Mouse (Mus musculus): ENCODE data around the gene Pip5k1a. TPM values are rescaled to one million over a fixed set of nuclear protein-coding genes. Genes with fewer than 3 reads are reported as not detected.

The Pip5k1a gene
- total RNA-seq, 2 experiments from 2014 or later = 26.4 to 74.3 TPM

GRCm38 (mm10) chr3:95013699-95014427 lies 92.9 kb downstream of the Pip5k1a start:
- ATAC-seq (replicated peaks; ENCODE audit: low FRiP score, poor library complexity, severe bottlenecking) = no peak

- ATAC-seq (replicated peaks; ENCODE audit: low FRiP score, poor library complexity, severe bottlenecking) = no peak
These were observed 93.7 kb downstream of the Pip5k1a start for GRCm38 (mm10) chr3:95012982-95013381.

- ATAC-seq (replicated peaks; ENCODE audit: low FRiP score, poor library complexity, severe bottlenecking) = no peak
These were observed 96.3 kb downstream of the Pip5k1a start for GRCm38 (mm10) chr3:95010396-95010795.

Other genes with a start within 250 kb of the Pip5k1a start
- gene Psmb4, start 220.0 kb downstream of the Pip5k1a start, total RNA-seq (2015; ENCODE audit: low replicate concordance) = 171 and 185 TPM in 2 replicates
- 25.2 and 96.7 TPM in 2 replicates for gene Psmb4, start 220.0 kb downstream of the Pip5k1a start, total RNA-seq (2017; ENCODE audit: low replicate concordance)
- gene Selenbp1, start 173.9 kb downstream of the Pip5k1a start, total RNA-seq (2015; ENCODE audit: low replicate concordance) = 31.7 and 38.1 TPM in 2 replicates
- gene Selenbp1, start 173.9 kb downstream of the Pip5k1a start, total RNA-seq (2017; ENCODE audit: low replicate concordance) = 31.1 and 34.5 TPM in 2 replicates
- gene Rfx5, start 152.9 kb downstream of the Pip5k1a start, total RNA-seq (2015; ENCODE audit: low replicate concordance) = 4.3 and 6.7 TPM in 2 replicates
- 1.4 and 2.3 TPM in 2 replicates for gene Rfx5, start 152.9 kb downstream of the Pip5k1a start, total RNA-seq (2017; ENCODE audit: low replicate concordance)
- 12.2 and 26.7 TPM in 2 replicates for gene Pi4kb, start 132.2 kb downstream of the Pip5k1a start, total RNA-seq (2015; ENCODE audit: low replicate concordance)
- 9.5 and 26.1 TPM in 2 replicates for gene Pi4kb, start 132.2 kb downstream of the Pip5k1a start, total RNA-seq (2017; ENCODE audit: low replicate concordance)
- 7.9 and 26.0 TPM in 2 replicates for gene Zfp687, start 91.5 kb downstream of the Pip5k1a start, total RNA-seq (2015; ENCODE audit: low replicate concordance)
- gene Zfp687, start 91.5 kb downstream of the Pip5k1a start, total RNA-seq (2017; ENCODE audit: low replicate concordance) = 6.6 and 8.1 TPM in 2 replicates
- gene Psmd4, start 64.3 kb downstream of the Pip5k1a start, total RNA-seq (2015; ENCODE audit: low replicate concordance) = 79.6 and 112 TPM in 2 replicates
- gene Psmd4, start 64.3 kb downstream of the Pip5k1a start, total RNA-seq (2017; ENCODE audit: low replicate concordance) = 111 and 160 TPM in 2 replicates
- gene Vps72, start 4.1 kb upstream of the Pip5k1a start, total RNA-seq (2015; ENCODE audit: low replicate concordance) = 11.5 and 13.4 TPM in 2 replicates
- gene Vps72, start 4.1 kb upstream of the Pip5k1a start, total RNA-seq (2017; ENCODE audit: low replicate concordance) = 38.0 and 48.7 TPM in 2 replicates
- not detected in 2 replicates for gene Tmod4, start 17.5 kb upstream of the Pip5k1a start, total RNA-seq (2015; ENCODE audit: low replicate concordance)
- gene Tmod4, start 17.5 kb upstream of the Pip5k1a start, total RNA-seq (2017; ENCODE audit: low replicate concordance) = not detected in 2 replicates
- 35.0 and 41.1 TPM in 2 replicates for gene Scnm1, start 27.1 kb upstream of the Pip5k1a start, total RNA-seq (2015; ENCODE audit: low replicate concordance)
- gene Scnm1, start 27.1 kb upstream of the Pip5k1a start, total RNA-seq (2017; ENCODE audit: low replicate concordance) = 34.9 and 43.6 TPM in 2 replicates
- gene Lysmd1, start 27.2 kb upstream of the Pip5k1a start, total RNA-seq (2015; ENCODE audit: low replicate concordance) = 4.6 and 8.3 TPM in 2 replicates
- gene Lysmd1, start 27.2 kb upstream of the Pip5k1a start, total RNA-seq (2017; ENCODE audit: low replicate concordance) = 7.0 and 8.1 TPM in 2 replicates
- gene Tnfaip8l2, start 35.4 kb upstream of the Pip5k1a start, total RNA-seq (2015; ENCODE audit: low replicate concordance) = 7.5 and 18.0 TPM in 2 replicates
- 4.4 and 8.6 TPM in 2 replicates for gene Tnfaip8l2, start 35.4 kb upstream of the Pip5k1a start, total RNA-seq (2017; ENCODE audit: low replicate concordance)
- not detected in 2 replicates for gene Sema6c, start 53.5 kb upstream of the Pip5k1a start, total RNA-seq (2015; ENCODE audit: low replicate concordance)
- gene Sema6c, start 53.5 kb upstream of the Pip5k1a start, total RNA-seq (2017; ENCODE audit: low replicate concordance) = not detected in 2 replicates
- gene Gabpb2, start 111.0 kb upstream of the Pip5k1a start, total RNA-seq (2015; ENCODE audit: low replicate concordance) = 98.9 and 104 TPM in 2 replicates
- 157 and 160 TPM in 2 replicates for gene Gabpb2, start 111.0 kb upstream of the Pip5k1a start, total RNA-seq (2017; ENCODE audit: low replicate concordance)
- gene Cdc42se1, start 121.8 kb upstream of the Pip5k1a start, total RNA-seq (2015; ENCODE audit: low replicate concordance) = 30.3 and 31.9 TPM in 2 replicates
- 22.7 and 23.4 TPM in 2 replicates for gene Cdc42se1, start 121.8 kb upstream of the Pip5k1a start, total RNA-seq (2017; ENCODE audit: low replicate concordance)
- 1.8 TPM in 1 of 2 replicates, not detected in the other for gene Mllt11, start 125.2 kb upstream of the Pip5k1a start, total RNA-seq (2015; ENCODE audit: low replicate concordance)
- gene Mllt11, start 125.2 kb upstream of the Pip5k1a start, total RNA-seq (2017; ENCODE audit: low replicate concordance) = 0.64 and 1.2 TPM in 2 replicates
- not detected in 2 replicates for gene Gm128, start 134.7 kb upstream of the Pip5k1a start, total RNA-seq (2015; ENCODE audit: low replicate concordance)
- gene Gm128, start 134.7 kb upstream of the Pip5k1a start, total RNA-seq (2017; ENCODE audit: low replicate concordance) = not detected in 2 replicates
- gene Bnipl, start 144.3 kb upstream of the Pip5k1a start, total RNA-seq (2015; ENCODE audit: low replicate concordance) = not detected in 2 replicates
- gene Bnipl, start 144.3 kb upstream of the Pip5k1a start, total RNA-seq (2017; ENCODE audit: low replicate concordance) = not detected in 2 replicates
- 27.8 and 38.6 TPM in 2 replicates for gene Mindy1, start 174.4 kb upstream of the Pip5k1a start, total RNA-seq (2015; ENCODE audit: low replicate concordance)
- gene Mindy1, start 174.4 kb upstream of the Pip5k1a start, total RNA-seq (2017; ENCODE audit: low replicate concordance) = 19.0 and 36.1 TPM in 2 replicates
- gene Prune1, start 175.1 kb upstream of the Pip5k1a start, total RNA-seq (2015; ENCODE audit: low replicate concordance) = 5.9 and 7.6 TPM in 2 replicates
- 7.2 and 8.4 TPM in 2 replicates for gene Prune1, start 175.1 kb upstream of the Pip5k1a start, total RNA-seq (2017; ENCODE audit: low replicate concordance)
- gene Anxa9, start 200.2 kb upstream of the Pip5k1a start, total RNA-seq (2015; ENCODE audit: low replicate concordance) = 0.84 and 1.1 TPM in 2 replicates
- not detected in 2 replicates for gene Anxa9, start 200.2 kb upstream of the Pip5k1a start, total RNA-seq (2017; ENCODE audit: low replicate concordance)
- gene Cers2, start 207.9 kb upstream of the Pip5k1a start, total RNA-seq (2015; ENCODE audit: low replicate concordance) = 72.1 and 81.3 TPM in 2 replicates
- gene Cers2, start 207.9 kb upstream of the Pip5k1a start, total RNA-seq (2017; ENCODE audit: low replicate concordance) = 35.4 and 49.5 TPM in 2 replicates